Mouse (Mus musculus) G1E (cell line): Measurements from ENCODE around the gene Tmem44. TPM values are rescaled to one million over a fixed set of nuclear protein-coding genes. Genes with fewer than 3 reads are reported as not detected.

Experiments used
- ATAC-seq: 2 replicates; pipeline ENCODE4 v1.8.0; 2016; ENCODE audit warnings: mild to moderate bottlenecking; ENCODE audit not compliant: insufficient number of reproducible peaks, poor library complexity, low FRiP score, severe bottlenecking; ENCODE audit errors: extremely low read depth
- DNase-seq: peaks from one replicate; pipeline ENCODE4 v3.0.0; 2012; ENCODE audit warnings: low spot score
- H3K27me3 ChIP-seq: 2 replicates; pipeline ENCODE4 v1.6.1; 2012; ENCODE audit warnings: mild to moderate bottlenecking, low read length, inconsistent platforms; ENCODE audit not compliant: insufficient read depth
- H3K36me3 ChIP-seq: replicated peaks from 2 replicates; pipeline ENCODE3; 2012; ENCODE audit warnings: mild to moderate bottlenecking, inconsistent platforms
- H3K4me1 ChIP-seq: 2 replicates; pipeline ENCODE4 v1.6.1; 2012; ENCODE audit warnings: low read depth, low read length, inconsistent platforms, mixed read lengths; ENCODE audit not compliant: insufficient read depth
- H3K4me3 ChIP-seq: 2 replicates; pipeline ENCODE4 v1.5.1; 2012; ENCODE audit warnings: low read depth, mild to moderate bottlenecking, inconsistent platforms, low read length, moderate library complexity, mixed read lengths
- H3K9me3 ChIP-seq: replicated peaks from 2 replicates; pipeline ENCODE4 v1.6.1; 2012; ENCODE audit warnings: inconsistent platforms
- CTCF ChIP-seq: IDR thresholded peaks from 2 replicates; pipeline ENCODE4 v1.5.1; 2012; ENCODE audit warnings: low read depth, low read length, inconsistent platforms, mixed read lengths
- GATA1 ChIP-seq: IDR thresholded peaks from 2 replicates; pipeline ENCODE4 v1.6.1; 2012; ENCODE audit warnings: borderline replicate concordance, low read length, inconsistent platforms, mixed read lengths
- GATA2 ChIP-seq: IDR thresholded peaks from 2 replicates; pipeline ENCODE4 v1.6.1; 2012; ENCODE audit warnings: low read depth, low read length, inconsistent platforms, borderline replicate concordance
- POLR2AphosphoS5 ChIP-seq: IDR thresholded peaks from 2 replicates; pipeline ENCODE4 v1.6.1; 2012; ENCODE audit warnings: low read depth, low read length, inconsistent platforms; ENCODE audit not compliant: insufficient replicate concordance
- TAL1 ChIP-seq: conservative IDR thresholded peaks from 2 replicates; pipeline ENCODE4 v1.6.1; 2012; ENCODE audit warnings: low read depth, low read length, inconsistent platforms, mixed read lengths
- polyA plus RNA-seq: library from polyadenylated mRNA; stranded (reverse); fragments of >175 nt; gene quantifications from 2 replicates; pipeline ENCODE4 v1.2.3, GENCODE M21; 2012
- total RNA-seq, 2 experiments: library from RNA; stranded (forward) in 1 of 2; stranded (reverse) in 1 of 2; fragments of 200-1000 nt in 1 of 2; fragments of >200 nt in 1 of 2; fragmentation: Nextera tagmentation in 1 of 2; gene quantifications; 2 replicates each; pipeline ENCODE4 v1.2.3; 2014 to 2017

The Tmem44 gene
- 25.4 and 28.8 TPM in 2 replicates for total RNA-seq (2014; fragmentation: Nextera tagmentation)
- 69.5 and 72.7 TPM in 2 replicates for total RNA-seq (2017)
- polyA plus RNA-seq: 11.5 and 11.8 TPM in 2 replicates

GRCm38 (mm10) chr16:30550748-30551192 is at the start of gene Tmem44:
TSS of gene Tmem44 (minus strand) at chr16:30550842.
- peak within 1 kb of the TSS; percentile 91 for H3K4me3 ChIP-seq
- DNase-seq: no peak

GRCm38 (mm10) chr16:30599491-30600268 is 49.0 kb upstream of the Tmem44 start, which contains the start of gene Fam43a:
TSS of gene Fam43a (plus strand) at chr16:30599723.
- no peak for TF ChIP-seq TAL1
- TF ChIP-seq GATA2: no peak
- no peak for TF ChIP-seq CTCF
- TF ChIP-seq POLR2AphosphoS5: no peak
- TF ChIP-seq GATA1: no peak
- DNase-seq: no peak
- no peak for ATAC-seq
- Histone ChIP-seq H3K4me1 (peaks cover 18% of the 10 kb centered on the region), H3K36me3 (no peaks in the 10 kb centered on the region), H3K9me3 (peaks cover 3% of the 10 kb centered on the region; the same call in 1 of the 2 replicates), H3K27me3 (peaks cover 74% of the 10 kb centered on the region), H3K4me3 (0 out of 2 replicates have a peak within 1 kb of the TSS, but pooled peaks have one; percentile 22)

More at GRCm38 (mm10) chr16:30550748-30551192, at the start of gene Tmem44:
- ATAC-seq: no peak
- no peak for TF ChIP-seq CTCF
- no peak for TF ChIP-seq POLR2AphosphoS5
- no peak for TF ChIP-seq GATA1
- TF ChIP-seq GATA2: no peak
- H3K27me3 ChIP-seq: no peaks in the 10 kb centered on the region
- peaks cover 34% of the 10 kb centered on the region for H3K36me3 ChIP-seq
- peaks cover 20% of the 10 kb centered on the region for H3K9me3 ChIP-seq
- H3K4me1 ChIP-seq: peaks cover 65% of the 10 kb centered on the region

- no peak for ATAC-seq
- peaks cover 24% of the 10 kb centered on the region for H3K4me1 ChIP-seq
These were observed 46.5 kb upstream of the Tmem44 start for GRCm38 (mm10) chr16:30596959-30597681.

GRCm38 (mm10) chr16:30595835-30596557 is 45.4 kb upstream of the Tmem44 start:
- H3K9me3 ChIP-seq: peaks cover 3% of the 10 kb centered on the region; the same call in 1 of the 2 replicates
- no peak for TF ChIP-seq GATA1
- TF ChIP-seq POLR2AphosphoS5: no peak
- TF ChIP-seq TAL1: no peak
- ATAC-seq: no peak
- H3K36me3 ChIP-seq: no peaks in the 10 kb centered on the region
- no peak overlapping the region for H3K4me3 ChIP-seq
- peaks cover 22% of the 10 kb centered on the region for H3K4me1 ChIP-seq
- DNase-seq: no peak
- peaks cover 56% of the 10 kb centered on the region for H3K27me3 ChIP-seq

More at GRCm38 (mm10) chr16:30596959-30597681, 46.5 kb upstream of the Tmem44 start:
- DNase-seq: peak; percentile 38
- TF ChIP-seq TAL1: no peak
- peak; percentile 90 for TF ChIP-seq CTCF
- peaks cover 67% of the 10 kb centered on the region for H3K27me3 ChIP-seq
- peaks cover 3% of the 10 kb centered on the region; the same call in 1 of the 2 replicates for H3K9me3 ChIP-seq
- H3K36me3 ChIP-seq: no peaks in the 10 kb centered on the region
- H3K4me3 ChIP-seq: no peak overlapping the region

- H3K4me1 ChIP-seq: peaks cover 17% of the 10 kb centered on the region
- H3K27me3 ChIP-seq: peaks cover 52% of the 10 kb centered on the region
- TF ChIP-seq GATA1: no peak
- no peaks in the 10 kb centered on the region for H3K36me3 ChIP-seq
- ATAC-seq: no peak
- no peak for DNase-seq
- H3K4me3 ChIP-seq: no peak overlapping the region
- H3K9me3 ChIP-seq: peaks cover 3% of the 10 kb centered on the region; the same call in 1 of the 2 replicates
These were observed 44.7 kb upstream of the Tmem44 start for GRCm38 (mm10) chr16:30595356-30595755.

- Histone ChIP-seq H3K4me1 (peaks cover 18% of the 10 kb centered on the region), H3K4me3 (no peak overlapping the region), H3K27me3 (peaks cover 34% of the 10 kb centered on the region), H3K36me3 (no peaks in the 10 kb centered on the region), H3K9me3 (no peaks in the 10 kb centered on the region)
- no peak for ATAC-seq
- DNase-seq: no peak
- no peak for TF ChIP-seq GATA2
- TF ChIP-seq TAL1: no peak
- no peak for TF ChIP-seq GATA1
- TF ChIP-seq POLR2AphosphoS5: no peak
- no peak for TF ChIP-seq CTCF
These were observed 41.3 kb upstream of the Tmem44 start for GRCm38 (mm10) chr16:30591990-30592389.
